Mouse (Mus musculus): Measurements from ENCODE around the gene Cda. TPM values are rescaled to one million over a fixed set of nuclear protein-coding genes. Genes with fewer than 3 reads are reported as not detected.

Cda gene
- total RNA-seq, 2 experiments from 2014 or later: 3.3 to 4.1 TPM

DNA sequence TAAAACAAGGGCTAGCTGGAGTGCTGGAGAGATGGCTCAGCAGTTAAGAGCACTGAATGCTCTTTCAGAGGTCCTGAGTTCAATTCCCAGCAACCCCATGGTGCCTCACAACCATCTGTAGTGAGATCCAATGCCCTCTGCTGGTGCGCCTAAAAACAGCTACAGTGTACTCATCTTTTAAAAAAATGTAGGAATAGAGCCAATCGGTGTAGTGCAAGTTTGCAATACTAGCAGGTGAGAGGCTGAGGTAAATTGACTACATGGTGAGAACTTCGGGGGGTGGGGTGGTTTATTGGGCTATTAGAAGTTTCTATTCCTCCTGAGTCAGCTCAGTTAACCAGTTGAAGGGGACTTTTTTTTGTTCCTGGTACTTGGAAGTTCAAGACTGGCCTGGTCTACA is 7.3 kb upstream of the Cda start:
- intact Hi-C loops (cut with DNase I): loop anchor here (5.0 kb wide), 1 partner anchor 33 kb away; no protein-coding TSS in a partner anchor
- no peak for DNase-seq (ENCODE audit: low spot score in 2 of 2)

DNA sequence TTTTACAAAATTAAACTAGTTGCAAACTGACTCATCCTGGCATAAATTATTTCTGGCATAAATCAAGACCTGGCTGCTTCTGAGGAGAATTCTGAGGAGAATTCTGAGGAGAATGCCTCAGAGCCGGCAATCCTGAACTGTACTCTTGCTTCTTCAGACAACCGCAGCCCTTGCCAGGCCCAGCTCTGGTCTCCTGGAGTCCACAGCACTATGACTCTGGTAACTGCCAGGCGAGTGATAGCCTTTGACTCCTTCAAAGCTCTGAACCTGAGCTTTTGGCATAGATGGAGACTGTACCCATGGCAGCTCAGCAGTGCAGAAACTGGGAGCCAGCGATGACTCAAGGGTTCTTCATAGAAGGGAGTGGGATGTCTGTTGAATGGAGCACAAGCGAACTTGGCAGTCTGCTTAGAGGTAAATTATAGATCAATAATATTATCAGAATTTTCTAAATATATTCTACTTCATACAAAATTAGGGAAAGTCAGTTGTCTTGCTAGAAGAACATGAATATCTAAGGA is 3.3 kb upstream of the Cda start:
- intact Hi-C loops (cut with DNase I): no loop called here
- no peak for DNase-seq (ENCODE audit: low spot score in 2 of 2)

DNA sequence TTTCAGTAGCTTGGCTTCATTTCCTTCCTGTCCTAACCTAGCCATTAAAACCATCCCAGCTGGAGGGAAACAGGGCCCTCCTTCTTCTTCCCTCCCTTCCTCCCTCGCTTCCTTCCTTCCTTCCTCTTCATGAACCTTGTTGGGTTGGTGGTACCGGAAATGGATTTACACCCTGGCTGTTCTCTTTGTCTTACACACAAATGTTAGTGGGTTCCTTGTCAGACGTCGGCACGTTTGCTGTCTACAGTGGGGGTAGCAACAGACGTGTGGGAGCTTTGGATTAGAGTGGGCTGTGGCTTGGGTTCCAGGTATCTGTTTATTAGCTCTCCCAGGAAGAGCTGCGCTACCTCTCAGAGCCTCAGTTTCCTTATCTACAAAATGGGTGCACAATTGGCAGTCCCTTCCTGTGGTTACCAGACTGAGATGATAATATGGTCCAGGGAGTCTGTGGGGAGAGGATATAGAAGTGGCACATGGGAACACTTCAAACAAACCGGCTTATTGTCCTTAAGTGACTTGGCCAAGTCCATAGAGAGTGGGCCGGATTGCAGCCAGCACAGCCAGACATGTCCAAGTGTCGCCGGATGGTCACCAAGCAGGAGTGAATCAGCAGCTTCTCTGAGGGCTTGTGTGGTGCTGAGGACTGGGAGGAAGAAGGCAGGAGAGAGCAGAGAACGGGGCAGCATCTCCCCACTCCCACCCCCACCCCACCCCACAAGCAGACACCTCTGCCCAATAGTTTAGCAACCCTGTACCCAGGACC is 887 bp upstream of the Cda start:
- DNase-seq (ENCODE audit: low spot score in 2 of 2): no peak
- intact Hi-C loops (cut with DNase I): no loop called here

DNA sequence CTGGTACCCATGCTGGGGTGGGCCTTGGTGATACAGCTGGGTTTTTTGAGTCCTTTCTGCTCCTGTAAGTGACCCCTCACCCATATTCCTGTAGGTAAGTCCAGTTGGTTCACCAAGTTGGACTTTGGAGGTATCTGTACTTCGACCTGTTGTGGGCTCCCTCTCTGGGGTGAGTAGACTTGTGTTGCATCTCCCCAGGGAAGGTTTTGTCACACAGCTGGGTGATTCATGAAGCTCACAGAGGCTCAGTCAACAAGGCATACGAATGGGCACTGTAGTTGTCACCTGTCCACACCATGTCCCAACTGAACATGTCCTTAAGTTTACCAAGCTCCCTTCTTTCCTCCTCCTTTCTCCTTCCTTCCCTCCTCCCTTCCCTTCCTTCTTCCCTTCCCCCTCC is 1.2 kb downstream of the Cda start:
- no peak for DNase-seq (ENCODE audit: low spot score in 2 of 2)
- intact Hi-C loops (cut with DNase I): no loop called here

DNA sequence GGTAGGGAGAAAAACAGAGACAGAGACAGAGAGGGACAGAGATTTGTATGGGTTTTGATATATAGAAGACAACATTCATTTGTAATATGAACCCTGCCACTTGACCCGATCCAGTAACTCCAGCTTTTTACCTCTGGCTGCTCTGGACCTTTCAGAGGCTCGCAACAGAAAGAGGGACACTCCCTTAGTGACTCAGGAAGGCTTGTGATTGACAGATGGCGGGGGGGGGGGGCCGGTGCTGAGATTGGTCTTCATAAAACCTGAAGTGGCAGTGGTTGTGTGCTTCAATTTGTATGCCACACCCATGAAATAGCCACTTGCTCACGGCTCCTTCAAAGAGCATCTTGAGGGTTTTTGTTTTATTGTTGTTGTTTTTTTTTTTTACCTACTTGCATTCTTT is 4.3 kb downstream of the Cda start:
- no peak for DNase-seq (ENCODE audit: low spot score in 2 of 2)
- intact Hi-C loops (cut with DNase I): no loop called here

DNA sequence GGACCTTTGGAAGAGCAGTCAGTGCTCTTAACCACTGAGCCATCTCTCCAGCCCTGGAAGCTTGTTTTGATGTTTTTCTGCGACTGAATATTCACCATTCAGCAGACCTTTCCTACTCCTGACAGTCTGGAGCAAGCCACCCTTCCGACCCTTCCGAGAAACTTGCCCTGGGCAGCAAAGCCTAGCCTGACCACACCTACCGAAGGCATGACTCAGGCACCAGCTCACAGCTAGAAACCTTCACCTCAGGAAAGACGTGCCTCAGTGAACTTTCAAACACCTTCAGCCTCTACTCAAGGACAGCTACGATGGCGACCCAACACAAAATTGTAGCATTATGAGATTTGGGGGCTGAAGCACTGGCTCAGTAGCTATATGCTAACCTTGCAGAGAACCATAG is 4.9 kb downstream of the Cda start:
- DNase-seq (ENCODE audit: low spot score in 2 of 2): no peak
- intact Hi-C loops (cut with DNase I): no loop called here

DNA sequence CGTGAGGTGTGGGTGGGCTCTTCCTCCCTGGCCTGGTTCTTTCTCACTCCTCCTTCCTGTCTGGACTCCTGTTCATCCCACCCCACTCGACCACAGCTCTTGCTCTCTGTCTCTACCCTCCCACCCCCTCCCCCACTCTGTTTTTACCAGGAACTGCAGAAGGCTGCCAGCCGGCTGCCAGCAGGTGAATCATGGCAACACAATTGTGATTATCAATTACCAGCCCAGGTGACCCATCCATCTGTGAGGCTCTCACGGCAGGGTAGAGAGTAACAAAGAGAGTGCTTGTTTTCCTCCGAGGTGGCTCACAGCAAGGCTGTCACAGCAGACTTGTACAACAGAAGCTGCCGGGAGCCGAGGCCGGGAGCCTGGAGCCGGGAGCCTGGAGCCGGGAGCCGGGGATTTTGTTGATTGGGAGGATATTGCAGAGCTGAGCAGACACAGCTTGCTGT is 6.4 kb downstream of the Cda start:
- DNase-seq (ENCODE audit: low spot score in 2 of 2): no peak
- intact Hi-C loops (cut with DNase I): no loop called here

DNA sequence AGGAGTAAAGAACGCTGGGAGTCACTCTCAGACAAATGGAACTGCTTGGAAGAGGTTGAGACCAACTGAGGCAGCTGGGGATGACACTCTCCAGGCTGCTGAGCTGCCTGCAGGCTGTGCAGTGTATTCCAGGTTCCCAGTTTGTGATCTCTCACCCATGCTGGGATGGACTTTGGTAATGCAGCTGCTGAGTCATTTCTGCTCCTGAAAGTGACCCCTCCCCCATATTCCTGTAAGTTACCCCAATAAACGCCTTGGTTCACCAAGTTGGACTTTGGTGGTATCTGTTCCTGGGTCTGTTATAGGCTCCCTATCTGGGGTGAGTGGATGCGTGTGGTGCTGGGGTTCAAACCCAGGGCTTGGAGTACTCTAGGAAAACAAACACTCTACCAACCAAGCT is 9.6 kb downstream of the Cda start:
- no peak for DNase-seq (ENCODE audit: low spot score in 2 of 2)
- intact Hi-C loops (cut with DNase I): no loop called here

DNA sequence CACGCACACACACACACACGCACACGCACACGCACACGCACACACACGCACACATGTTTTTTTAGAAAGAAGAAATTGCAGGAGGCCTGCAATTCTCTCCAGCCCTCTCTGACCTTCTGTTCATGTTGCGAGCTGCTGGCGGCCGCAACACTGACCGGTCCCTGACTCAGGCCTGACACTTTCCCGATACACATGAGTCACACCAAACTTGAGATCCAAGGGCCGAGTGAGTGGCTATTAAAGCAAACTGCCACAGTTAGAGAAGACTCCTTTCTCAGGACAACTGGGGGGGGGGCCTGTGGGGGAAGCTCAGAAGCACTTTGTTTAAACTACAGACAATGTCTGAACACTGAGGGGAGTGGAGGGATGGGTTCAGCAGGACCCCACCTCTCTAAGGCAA is 11.2 kb downstream of the Cda start:
- no peak for DNase-seq (ENCODE audit: low spot score in 2 of 2)
- intact Hi-C loops (cut with DNase I): no loop called here

DNA sequence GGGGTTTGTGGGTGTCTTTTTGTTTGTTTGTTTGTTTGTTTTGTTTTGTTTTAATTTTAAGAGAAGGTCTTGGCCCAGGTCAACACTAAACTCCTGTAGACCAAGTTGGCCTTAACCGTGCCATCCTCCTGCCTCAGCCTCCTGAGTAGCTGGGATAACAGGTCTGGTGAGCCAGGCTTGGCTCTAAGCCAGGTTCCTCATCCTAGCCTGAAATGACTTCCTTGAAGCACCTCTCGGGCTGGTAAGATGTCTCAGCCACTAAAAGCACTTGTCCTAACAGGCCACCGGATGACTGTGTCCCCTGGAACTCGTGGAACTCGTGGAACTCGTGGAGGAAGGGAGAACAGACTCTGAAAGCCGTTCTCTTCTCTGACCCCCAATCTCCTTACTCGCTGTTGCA is 11.7 kb downstream of the Cda start:
- intact Hi-C loops (cut with DNase I): no loop called here
- no peak for DNase-seq (ENCODE audit: low spot score in 2 of 2)

DNA sequence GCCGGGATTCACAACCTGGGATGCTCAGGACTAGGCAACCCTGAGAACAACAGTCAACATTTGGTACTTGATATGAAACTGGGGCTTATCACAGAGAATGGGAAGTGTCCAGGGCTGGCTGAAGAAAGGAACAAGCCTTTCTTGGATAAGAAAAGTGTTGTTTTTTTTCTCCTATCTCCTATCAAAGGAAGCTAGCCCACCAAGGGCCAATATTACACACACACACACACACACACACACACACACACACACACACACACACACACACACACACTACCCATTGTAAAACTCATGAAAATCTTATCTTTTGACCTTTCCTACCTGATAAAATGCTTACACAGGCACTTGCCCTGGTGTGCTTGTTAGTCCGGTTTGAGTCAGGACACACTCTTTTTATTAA is 12.3 kb downstream of the Cda start:
- intact Hi-C loops (cut with DNase I): no loop called here
- no peak for DNase-seq (ENCODE audit: low spot score in 2 of 2)

DNA sequence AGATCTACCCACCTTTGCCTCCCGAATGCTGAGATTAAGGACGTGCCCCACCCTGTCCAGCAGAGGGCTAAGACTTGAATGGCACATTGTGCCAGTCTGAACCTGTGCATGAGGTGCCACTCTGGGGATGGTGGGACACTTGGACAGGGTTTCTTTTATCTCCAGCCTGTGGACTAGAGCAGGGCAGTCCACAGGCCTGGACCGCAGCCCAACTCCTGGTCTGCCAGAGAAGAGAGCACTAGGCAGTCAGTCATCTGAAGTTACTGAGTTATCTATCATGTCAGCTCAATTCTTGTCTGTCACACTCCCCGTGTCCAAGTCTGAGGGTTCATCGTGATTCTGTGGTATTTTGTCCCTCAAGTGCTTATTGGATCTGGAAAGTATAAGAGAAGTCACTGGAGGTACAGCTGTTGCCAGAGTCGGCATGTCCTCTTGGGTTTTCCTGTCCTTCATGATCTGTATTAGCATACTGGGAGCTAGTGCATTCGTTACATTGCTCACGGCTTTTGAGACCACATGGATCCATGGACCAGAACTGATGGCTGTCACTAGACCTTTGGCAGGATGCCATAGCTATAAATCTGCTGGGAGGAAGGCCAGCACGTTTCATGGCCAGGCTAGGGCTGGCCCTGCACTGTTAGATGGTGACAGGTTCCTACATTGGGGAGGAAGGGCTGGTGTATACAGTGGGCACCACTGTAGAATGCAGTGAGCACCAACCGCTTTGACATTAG is 14.2 kb downstream of the Cda start:
- intact Hi-C loops (cut with DNase I): no loop called here
- DNase-seq (ENCODE audit: low spot score in 2 of 2): no peak

DNA sequence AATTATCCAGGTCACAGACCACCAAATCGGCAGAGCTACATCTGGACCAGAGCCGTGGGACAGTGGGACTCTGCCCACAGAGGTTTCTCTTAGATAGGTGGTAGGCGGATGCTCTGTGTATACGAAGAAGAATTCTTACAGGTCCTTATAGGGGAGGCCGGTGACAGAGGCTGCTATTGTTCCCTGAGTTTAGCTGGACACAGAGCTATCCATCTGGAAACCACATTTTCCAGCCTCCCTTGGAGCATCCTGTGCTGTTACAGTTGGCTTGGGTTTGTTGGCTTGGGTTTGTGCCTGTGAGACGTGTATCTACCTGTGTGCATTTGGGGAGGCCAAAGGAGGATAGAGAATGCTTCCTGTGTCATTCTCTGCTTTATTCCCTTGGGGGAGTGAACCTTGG is 15.1 kb downstream of the Cda start:
- DNase-seq (ENCODE audit: low spot score in 2 of 2): no peak
- intact Hi-C loops (cut with DNase I): no loop called here

DNA sequence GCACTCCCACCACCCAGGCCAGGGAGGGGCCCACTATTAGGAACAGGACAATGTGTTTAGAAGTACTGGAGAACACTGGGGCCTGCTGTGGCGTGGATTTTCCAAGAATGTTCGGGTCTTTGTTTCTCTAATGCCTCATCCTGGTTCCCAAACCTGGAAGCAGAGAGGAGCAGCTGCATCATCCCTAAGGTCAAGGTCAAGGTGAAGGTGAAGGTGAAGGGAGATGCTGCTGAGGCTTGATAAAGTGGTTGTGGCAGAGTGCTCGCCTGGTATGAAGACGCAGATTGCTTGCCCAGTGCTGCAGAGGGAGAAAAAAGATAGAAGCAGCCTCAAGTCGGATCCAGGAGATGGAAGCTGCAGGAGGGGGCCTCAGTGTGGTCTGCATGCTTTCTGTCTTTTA is 16.0 kb downstream of the Cda start:
- intact Hi-C loops (cut with DNase I): no loop called here
- no peak for DNase-seq (ENCODE audit: low spot score in 2 of 2)

DNA sequence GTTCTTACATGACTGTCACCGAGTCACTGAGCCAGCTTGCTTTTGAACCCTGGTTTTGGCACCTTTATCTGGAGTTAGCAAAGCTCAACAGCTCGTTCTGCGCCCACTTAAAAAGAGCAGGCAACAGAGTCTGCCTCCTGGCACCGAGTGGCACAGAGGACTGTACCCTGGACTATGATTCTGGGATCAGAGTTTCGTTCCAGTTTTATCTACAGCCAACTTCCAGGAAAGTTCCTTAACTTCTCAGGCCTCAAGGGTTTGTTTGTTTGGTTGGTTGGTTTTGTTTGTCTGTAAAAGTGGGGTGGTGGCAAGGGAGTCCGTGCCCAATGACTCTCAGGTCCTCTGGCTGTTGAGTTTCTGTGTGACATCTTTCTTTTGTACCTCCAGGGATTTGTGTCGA is 19.1 kb downstream of the Cda start:
- intact Hi-C loops (cut with DNase I): no loop called here
- DNase-seq (ENCODE audit: low spot score in 2 of 2): no peak

DNA sequence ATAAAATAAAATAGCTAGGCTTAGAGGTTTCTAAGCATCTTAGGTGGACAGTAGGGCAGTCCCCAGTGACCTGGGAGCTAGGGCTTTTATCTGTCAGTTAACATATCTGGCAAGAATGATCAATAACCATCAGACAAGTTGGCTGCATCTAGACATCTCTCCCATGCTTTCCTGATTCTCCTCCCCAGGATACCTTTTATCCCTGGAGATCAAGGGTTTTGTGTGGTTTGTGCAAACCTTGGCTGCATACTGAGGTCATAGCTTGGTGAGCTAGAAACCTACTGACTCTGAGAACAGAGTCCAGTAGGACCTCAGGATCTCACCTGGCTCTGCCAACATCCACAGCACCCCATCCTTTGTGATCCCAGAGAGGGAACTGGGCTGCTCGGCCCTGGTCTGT is 20.5 kb downstream of the Cda start:
- intact Hi-C loops (cut with DNase I): no loop called here
- DNase-seq (ENCODE audit: low spot score in 2 of 2): no peak

DNA sequence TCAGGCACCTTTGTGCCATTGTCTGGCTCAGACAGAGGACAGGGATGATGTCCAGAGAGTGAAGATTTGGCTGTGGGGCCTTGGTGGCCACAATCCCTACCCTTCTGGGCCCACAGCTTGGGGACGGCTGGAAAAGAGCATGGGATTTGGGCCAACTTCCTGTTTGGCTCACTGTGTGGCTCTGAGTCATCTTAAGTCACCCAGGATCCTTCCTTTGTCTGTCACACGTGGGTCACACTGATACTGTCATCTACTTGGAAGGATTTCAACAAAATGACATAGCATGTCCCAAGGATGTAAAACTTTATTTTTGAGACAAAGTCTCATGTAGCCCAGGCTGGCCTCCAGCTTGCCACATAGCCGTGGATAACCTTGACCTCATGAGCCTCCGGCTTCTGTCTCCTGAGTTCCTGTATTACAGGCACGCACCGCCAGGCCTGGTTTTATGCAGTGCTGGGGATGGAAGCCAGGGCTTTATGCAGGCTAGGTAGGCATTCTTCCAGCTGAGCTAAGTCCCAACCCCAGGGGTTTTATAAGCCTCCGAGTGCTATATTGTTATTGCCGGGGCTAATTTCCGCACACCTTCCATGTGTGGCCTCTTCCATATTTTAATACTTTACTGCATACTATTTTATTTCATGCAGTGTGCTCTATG is 22.8 kb downstream of the Cda start:
- DNase-seq (ENCODE audit: low spot score in 2 of 2): no peak
- intact Hi-C loops (cut with DNase I): loop anchor here (5.0 kb wide), 1 partner anchor 32 kb away; no protein-coding TSS in a partner anchor

DNA sequence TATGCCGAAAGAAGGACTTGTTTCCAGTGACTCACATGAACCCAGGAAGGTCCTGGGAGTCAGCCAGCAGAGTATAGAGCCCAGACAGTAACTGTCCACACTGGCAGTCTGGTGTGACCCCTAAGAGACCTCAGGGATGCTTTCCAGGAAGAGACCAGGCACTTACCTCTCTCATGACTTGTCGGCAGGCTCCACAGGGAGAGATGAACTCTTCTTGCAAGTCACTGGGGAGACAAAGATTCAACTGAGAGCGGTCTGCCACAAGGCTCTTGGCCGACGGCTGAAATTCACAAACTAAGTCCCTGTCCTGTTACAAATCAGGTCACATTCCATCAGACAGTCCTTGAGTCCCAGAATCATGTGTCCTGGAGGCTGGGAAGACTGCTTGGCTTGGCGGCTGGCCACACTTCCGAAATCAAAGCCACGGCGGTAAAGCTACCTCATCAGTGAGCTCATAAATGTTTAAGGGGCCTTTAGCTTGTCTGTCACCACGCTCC is 24.4 kb downstream of the Cda start:
- DNase-seq (ENCODE audit: low spot score in 2 of 2): no peak
- intact Hi-C loops (cut with DNase I): loop anchor here (5.0 kb wide), 1 partner anchor 34 kb away; no protein-coding TSS in a partner anchor

DNA sequence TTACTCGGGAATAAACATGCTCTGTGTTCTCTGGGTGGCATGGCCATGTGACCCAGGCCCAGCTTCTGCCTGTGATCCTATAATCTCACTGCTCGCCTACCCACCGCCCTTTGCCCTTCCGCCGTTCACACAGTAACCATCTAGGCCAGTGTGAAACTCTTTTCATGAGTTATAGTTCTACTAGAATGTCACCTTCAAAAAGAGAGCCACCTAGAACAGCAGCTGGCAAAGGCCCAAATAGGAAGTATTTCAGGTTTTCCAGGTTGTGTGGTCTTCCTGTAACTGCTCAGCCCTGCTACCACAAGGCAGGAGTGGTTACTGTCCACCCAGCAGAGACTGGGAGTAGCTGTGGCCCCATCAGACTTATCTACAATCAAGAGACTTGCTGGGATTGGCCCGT is 25.0 kb downstream of the Cda start:
- no peak for DNase-seq (ENCODE audit: low spot score in 2 of 2)
- intact Hi-C loops (cut with DNase I): loop anchor here (5.0 kb wide), 1 partner anchor 35 kb away; no protein-coding TSS in a partner anchor

DNA sequence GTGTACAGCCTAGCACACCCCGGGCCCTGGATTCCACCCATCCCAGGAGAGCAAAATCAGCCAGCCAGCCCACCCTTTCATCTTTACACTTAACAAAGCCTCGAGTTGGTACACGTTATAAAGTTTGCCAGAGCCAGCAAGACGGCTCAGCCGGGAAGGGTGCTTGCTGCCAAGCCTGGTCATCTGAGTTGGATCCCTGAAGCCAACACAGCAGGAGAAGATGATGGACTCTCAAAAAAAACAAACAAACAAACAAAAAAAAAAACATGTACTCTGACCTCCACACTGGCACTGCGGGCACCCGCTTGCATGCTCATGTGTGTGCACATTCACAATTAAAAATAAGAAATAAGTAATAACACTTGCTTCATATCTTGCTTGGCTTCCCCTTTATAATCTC is 25.7 kb downstream of the Cda start:
- intact Hi-C loops (cut with DNase I): loop anchor here (5.0 kb wide), 1 partner anchor 35 kb away; no protein-coding TSS in a partner anchor
- no peak for DNase-seq (ENCODE audit: low spot score in 2 of 2)

Measured in left cerebral cortex, postnatal 14 days (tissue).